Mouse (Mus musculus): ENCODE data around the gene B020031M17Rik.
"Not testable (repeated sequence)": the region's sequence is repeated elsewhere in the genome, so short reads cannot be mapped to it uniquely, and the experiment has no call there.

DNA sequence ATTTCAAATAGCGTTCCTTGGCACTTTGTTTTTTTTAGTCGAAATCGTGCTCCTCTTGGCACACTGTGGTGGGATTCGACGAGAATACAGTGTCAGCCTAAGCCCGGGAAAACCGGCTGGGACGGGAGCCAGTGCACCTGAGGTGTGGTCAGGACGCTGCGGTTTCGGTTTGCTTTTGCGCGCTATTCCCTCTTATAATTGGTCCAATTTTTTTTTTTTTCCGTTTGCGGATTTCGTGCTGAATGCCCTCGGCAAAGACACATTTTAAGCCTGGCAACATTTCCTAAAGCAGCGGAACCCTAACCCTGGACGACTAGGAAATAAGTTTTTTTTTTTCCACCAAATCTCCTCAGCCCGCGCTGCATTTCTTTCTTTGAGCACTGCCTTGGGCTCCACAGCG is 15.4 kb upstream of the B020031M17Rik start:
- TF ChIP-seq MYOD1 (IDR thresholded peaks at IDR 0.05; ENCODE audit: control insufficient read depth, insufficient read length, low read depth); CTCF (IDR thresholded peaks at IDR 0.05; ENCODE audit: control insufficient read depth, insufficient read depth, insufficient read length); USF1 (IDR thresholded peaks at IDR 0.05; ENCODE audit: low read depth); MAX (IDR thresholded peaks at IDR 0.05); MYOG (IDR thresholded peaks at IDR 0.05; ENCODE audit: control insufficient read depth, extremely low read depth, insufficient read length); FOSL1 (IDR thresholded peaks at IDR 0.05; ENCODE audit: insufficient read depth, low read length, poor library complexity, severe bottlenecking): not testable (repeated sequence)
